Mouse (Mus musculus): ENCODE data around the gene Ank3. TPM values are rescaled to one million over a fixed set of nuclear protein-coding genes. Genes with fewer than 3 reads are reported as not detected.

Ank3 gene
- total and polyA plus RNA-seq, 2 experiments, result 2.9 to 31.0 TPM

DNA sequence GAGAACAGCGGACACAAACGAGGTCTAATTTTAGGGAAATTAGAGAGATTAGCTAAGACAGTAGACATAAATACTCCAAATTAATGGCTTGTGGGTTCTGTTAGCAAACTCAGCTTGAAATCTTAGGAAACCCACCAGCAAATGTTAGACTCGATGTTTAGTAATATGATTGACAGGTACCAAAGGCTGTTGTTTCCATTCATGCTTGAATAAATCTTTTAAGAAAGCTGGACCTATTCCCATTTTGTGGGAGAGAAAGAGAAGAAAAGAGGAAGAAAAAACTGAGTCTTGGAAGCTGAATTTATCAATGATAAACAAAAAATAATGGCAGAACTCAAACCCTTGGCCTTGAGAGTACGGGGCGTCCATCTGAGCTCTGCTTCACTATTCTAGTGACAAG, 320.8 kb downstream of the Ank3 start:
- no peak overlapping the region for H3K27ac ChIP-seq (replicated peaks; ENCODE audit: insufficient read depth, low read depth, low read length)
- WGBS, result 90% methylated on average over 5 of the region's 5 CpGs
- no peak for DNase-seq (ENCODE audit: extremely low read depth, low read depth, low spot score)
- H3K4me1 ChIP-seq (ENCODE audit: control insufficient read depth, insufficient read depth, low read length), result no peaks in the 10 kb centered on the region
- H3K9ac ChIP-seq (ENCODE audit: low read depth, low read length), result no peak overlapping the region
- H3K36me3 ChIP-seq (ENCODE audit: control insufficient read depth, insufficient read depth, low read length), result no peaks in the 10 kb centered on the region
- TF ChIP-seq CTCF (IDR thresholded peaks at IDR 0.05; ENCODE audit: low read depth, low read length), result no peak
- no peak for TF ChIP-seq POLR2A (IDR thresholded peaks at IDR 0.05; ENCODE audit: extremely low read depth, insufficient read depth, low read length)
- no peak overlapping the region for H3K4me3 ChIP-seq (ENCODE audit: insufficient read depth, low read depth, low read length)
- no peaks in the 10 kb centered on the region for H3K27me3 ChIP-seq (ENCODE audit: control insufficient read depth, insufficient read depth, low read length)
- no peaks in the 10 kb centered on the region for H3K79me2 ChIP-seq (ENCODE audit: control insufficient read depth, insufficient read depth, low read length)

DNA sequence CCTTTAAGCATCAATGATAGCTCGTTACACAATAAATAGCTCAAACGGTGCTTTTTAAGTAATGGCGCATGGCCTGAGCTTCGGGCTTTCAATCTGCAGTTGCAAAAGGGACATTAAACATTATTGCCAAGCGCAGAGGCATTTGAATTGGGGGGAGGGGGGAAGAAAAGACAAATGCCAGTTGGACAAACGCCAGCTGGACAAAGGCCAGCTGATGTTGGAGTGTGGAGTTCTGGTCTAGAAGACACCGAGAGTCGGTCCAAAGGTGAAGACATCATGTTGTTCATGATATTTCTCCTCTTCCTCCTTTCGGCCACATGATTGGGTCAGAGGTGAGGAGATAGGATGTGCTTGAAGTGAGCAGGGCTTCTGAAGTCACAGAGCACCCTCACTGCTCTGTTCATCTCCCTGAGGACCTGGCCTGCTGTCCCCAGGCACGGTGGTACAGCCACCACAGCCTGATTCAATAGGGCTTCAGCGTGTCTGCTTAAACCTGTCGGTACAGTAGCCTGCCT, 321.4 kb downstream of the Ank3 start:
- Histone ChIP-seq H3K4me3 (ENCODE audit: insufficient read depth, low read depth, low read length) (no peak overlapping the region), H3K4me1 (ENCODE audit: control insufficient read depth, insufficient read depth, low read length) (no peaks in the 10 kb centered on the region), H3K27ac (replicated peaks; ENCODE audit: insufficient read depth, low read depth, low read length) (no peak overlapping the region), H3K79me2 (ENCODE audit: control insufficient read depth, insufficient read depth, low read length) (no peaks in the 10 kb centered on the region), H3K9ac (ENCODE audit: low read depth, low read length) (no peak overlapping the region), H3K36me3 (ENCODE audit: control insufficient read depth, insufficient read depth, low read length) (no peaks in the 10 kb centered on the region), H3K27me3 (ENCODE audit: control insufficient read depth, insufficient read depth, low read length) (no peaks in the 10 kb centered on the region)
- no peak for TF ChIP-seq CTCF (IDR thresholded peaks at IDR 0.05; ENCODE audit: low read depth, low read length)
- WGBS, result 52% methylated on average over 12 of the region's 12 CpGs
- no peak for DNase-seq (ENCODE audit: extremely low read depth, low read depth, low spot score)

DNA sequence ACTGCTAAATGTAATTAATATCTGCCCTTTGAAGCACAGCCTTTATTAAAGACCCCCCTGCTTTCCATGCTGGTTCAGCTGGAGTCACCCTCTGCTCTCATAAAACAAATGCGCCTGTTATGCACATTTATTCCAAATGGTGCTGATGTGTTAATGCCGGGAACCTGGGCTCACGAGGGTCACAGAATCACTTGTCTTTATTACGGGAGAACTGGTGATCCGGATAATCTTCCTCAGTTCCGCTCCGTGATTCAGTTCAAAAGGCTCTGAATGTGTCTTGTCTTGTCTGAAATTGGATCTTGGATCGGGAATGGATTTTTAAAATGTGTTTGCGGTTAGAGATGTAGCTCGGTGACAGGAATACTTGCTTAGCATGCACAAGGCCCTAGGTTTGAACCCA, 321.9 kb downstream of the Ank3 start:
- no peak overlapping the region for H3K27ac ChIP-seq (replicated peaks; ENCODE audit: insufficient read depth, low read depth, low read length)
- no peak overlapping the region for H3K4me3 ChIP-seq (ENCODE audit: insufficient read depth, low read depth, low read length)
- H3K9ac ChIP-seq (ENCODE audit: low read depth, low read length), result no peak overlapping the region
- H3K27me3 ChIP-seq (ENCODE audit: control insufficient read depth, insufficient read depth, low read length), result no peaks in the 10 kb centered on the region
- no peaks in the 10 kb centered on the region for H3K4me1 ChIP-seq (ENCODE audit: control insufficient read depth, insufficient read depth, low read length)
- DNase-seq (ENCODE audit: extremely low read depth, low read depth, low spot score), result no peak
- no peaks in the 10 kb centered on the region for H3K79me2 ChIP-seq (ENCODE audit: control insufficient read depth, insufficient read depth, low read length)
- TF ChIP-seq POLR2A (IDR thresholded peaks at IDR 0.05; ENCODE audit: extremely low read depth, insufficient read depth, low read length) (no peak), CTCF (IDR thresholded peaks at IDR 0.05; ENCODE audit: low read depth, low read length) (no peak)
- no peaks in the 10 kb centered on the region for H3K36me3 ChIP-seq (ENCODE audit: control insufficient read depth, insufficient read depth, low read length)
- WGBS, result 94% methylated on average over 10 of the region's 10 CpGs

DNA sequence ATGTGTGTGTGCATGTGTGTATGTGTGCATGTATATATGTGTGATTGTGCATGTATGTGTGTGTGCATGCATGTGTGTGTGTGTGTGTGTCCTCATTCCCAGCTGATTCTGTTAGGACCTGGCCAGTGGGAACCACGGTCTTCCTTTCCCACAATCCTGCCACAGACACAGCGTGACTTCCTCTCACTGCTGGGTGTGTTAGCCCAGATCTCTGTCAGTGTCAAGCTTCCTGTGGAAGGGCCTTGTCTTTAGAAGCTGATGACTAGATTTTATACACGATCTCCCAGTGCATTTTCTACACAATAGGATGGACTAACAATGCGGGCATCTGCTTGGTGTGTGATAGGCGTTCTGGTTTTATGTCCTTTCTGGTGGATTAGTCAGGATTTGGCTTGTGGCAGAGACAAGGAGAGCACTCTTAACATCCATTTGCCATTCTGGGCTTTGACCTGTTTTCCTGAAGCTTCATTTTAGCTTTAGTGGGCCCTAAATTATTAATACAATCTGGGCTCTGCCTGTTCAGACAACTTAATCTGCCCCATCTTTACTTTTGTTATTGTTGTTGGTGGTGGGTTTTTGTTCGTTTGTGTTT, 322.4 kb downstream of the Ank3 start:
- no peak for TF ChIP-seq CTCF (IDR thresholded peaks at IDR 0.05; ENCODE audit: low read depth, low read length)
- TF ChIP-seq POLR2A (IDR thresholded peaks at IDR 0.05; ENCODE audit: extremely low read depth, insufficient read depth, low read length), result no peak
- Histone ChIP-seq H3K4me1 (ENCODE audit: control insufficient read depth, insufficient read depth, low read length) (no peaks in the 10 kb centered on the region), H3K36me3 (ENCODE audit: control insufficient read depth, insufficient read depth, low read length) (no peaks in the 10 kb centered on the region), H3K27me3 (ENCODE audit: control insufficient read depth, insufficient read depth, low read length) (no peaks in the 10 kb centered on the region), H3K4me3 (ENCODE audit: insufficient read depth, low read depth, low read length) (no peak overlapping the region), H3K27ac (replicated peaks; ENCODE audit: insufficient read depth, low read depth, low read length) (no peak overlapping the region), H3K9ac (ENCODE audit: low read depth, low read length) (no peak overlapping the region), H3K79me2 (ENCODE audit: control insufficient read depth, insufficient read depth, low read length) (no peaks in the 10 kb centered on the region)
- WGBS, result 71% methylated on average over 6 of the region's 6 CpGs
- no peak for DNase-seq (ENCODE audit: extremely low read depth, low read depth, low spot score)

DNA sequence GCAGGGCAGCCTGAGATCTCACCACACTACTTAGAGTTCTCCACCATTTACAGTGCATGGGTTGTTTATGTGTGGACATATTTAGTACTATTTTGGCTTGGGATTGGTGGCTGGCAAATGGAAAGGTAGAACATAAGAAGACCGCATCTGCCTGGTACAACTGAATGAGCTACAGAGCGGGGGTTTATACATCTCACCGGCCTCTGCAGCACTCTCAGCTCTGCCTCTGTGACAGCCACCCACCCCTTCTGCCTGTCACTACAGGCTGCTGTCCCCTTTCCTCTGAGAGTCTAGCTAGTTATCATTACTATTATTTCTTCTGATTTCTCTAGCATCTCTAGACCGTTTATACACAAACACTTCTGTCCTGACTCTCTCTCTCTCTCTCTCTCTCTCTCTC, 325.6 kb downstream of the Ank3 start:
- H3K9ac ChIP-seq (ENCODE audit: low read depth, low read length), result no peak overlapping the region
- TF ChIP-seq POLR2A (IDR thresholded peaks at IDR 0.05; ENCODE audit: extremely low read depth, insufficient read depth, low read length), result no peak
- TF ChIP-seq CTCF (IDR thresholded peaks at IDR 0.05; ENCODE audit: low read depth, low read length), result no peak
- H3K4me3 ChIP-seq (ENCODE audit: insufficient read depth, low read depth, low read length), result no peak overlapping the region
- no peaks in the 10 kb centered on the region for H3K36me3 ChIP-seq (ENCODE audit: control insufficient read depth, insufficient read depth, low read length)
- H3K27me3 ChIP-seq (ENCODE audit: control insufficient read depth, insufficient read depth, low read length), result no peaks in the 10 kb centered on the region
- no peaks in the 10 kb centered on the region for H3K79me2 ChIP-seq (ENCODE audit: control insufficient read depth, insufficient read depth, low read length)
- 92% methylated on average over 4 of the region's 4 CpGs for WGBS
- no peak for DNase-seq (ENCODE audit: extremely low read depth, low read depth, low spot score)
- H3K4me1 ChIP-seq (ENCODE audit: control insufficient read depth, insufficient read depth, low read length), result no peaks in the 10 kb centered on the region
- no peak overlapping the region for H3K27ac ChIP-seq (replicated peaks; ENCODE audit: insufficient read depth, low read depth, low read length)

DNA sequence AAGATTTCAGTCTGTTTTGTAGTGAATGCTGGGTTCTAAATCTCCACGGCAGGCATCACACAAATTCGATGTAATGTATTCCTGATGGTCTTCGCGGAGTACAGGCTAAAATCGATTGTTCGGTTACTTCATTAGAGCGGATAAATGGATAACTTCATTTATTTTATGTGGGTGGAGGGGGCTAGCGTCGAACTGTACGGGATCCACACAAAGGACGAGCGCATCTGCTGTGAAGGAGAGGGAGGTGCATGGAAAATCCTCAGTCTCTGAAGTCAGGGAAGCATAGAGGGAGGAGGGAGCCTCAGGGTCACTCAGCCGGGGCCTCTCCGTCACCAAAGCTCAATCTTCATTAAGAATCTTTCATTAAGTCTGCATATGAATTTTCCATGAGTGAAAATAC, 326.5 kb downstream of the Ank3 start:
- Histone ChIP-seq H3K9ac (ENCODE audit: low read depth, low read length) (no peak overlapping the region), H3K36me3 (ENCODE audit: control insufficient read depth, insufficient read depth, low read length) (no peaks in the 10 kb centered on the region), H3K27me3 (ENCODE audit: control insufficient read depth, insufficient read depth, low read length) (no peaks in the 10 kb centered on the region), H3K27ac (replicated peaks; ENCODE audit: insufficient read depth, low read depth, low read length) (no peak overlapping the region), H3K4me1 (ENCODE audit: control insufficient read depth, insufficient read depth, low read length) (no peaks in the 10 kb centered on the region), H3K79me2 (ENCODE audit: control insufficient read depth, insufficient read depth, low read length) (no peaks in the 10 kb centered on the region), H3K4me3 (ENCODE audit: insufficient read depth, low read depth, low read length) (no peak overlapping the region)
- no peak for TF ChIP-seq CTCF (IDR thresholded peaks at IDR 0.05; ENCODE audit: low read depth, low read length)
- no peak for TF ChIP-seq POLR2A (IDR thresholded peaks at IDR 0.05; ENCODE audit: extremely low read depth, insufficient read depth, low read length)
- 95% methylated on average over 14 of the region's 14 CpGs for WGBS
- DNase-seq (ENCODE audit: extremely low read depth, low read depth, low spot score), result no peak

All from liver, adult 2 months (tissue).